Mouse (Mus musculus): ENCODE data around the gene Lcorl. TPM values are rescaled to one million over a fixed set of nuclear protein-coding genes. Genes with fewer than 3 reads are reported as not detected.

Gene Lcorl
- polyA plus RNA-seq, 1 experiment from 2014 or later: 60.0 TPM

GRCm38 (mm10) chr5:45844723-45845122 is 12.7 kb downstream of the Lcorl start:
- no peaks in the 10 kb centered on the region; the same call in 1 of the 2 replicates for H3K9me3 ChIP-seq
- 97% methylated on average over 6 of the region's 6 CpGs for WGBS
- no peaks in the 10 kb centered on the region for H3K27me3 ChIP-seq

GRCm38 (mm10) chr5:45835131-45835530 is 22.3 kb downstream of the Lcorl start:
- Histone ChIP-seq H3K9me3 (peaks cover 7% of the 10 kb centered on the region; the same call in 1 of the 2 replicates), H3K27ac (no peak overlapping the region), H3K36me3 (replicated peaks) (peaks cover 6% of the 10 kb centered on the region; the same call in 1 of the 2 replicates), H3K4me2 (no peak overlapping the region), H3K27me3 (no peaks in the 10 kb centered on the region), H3K4me1 (no peaks in the 10 kb centered on the region), H3K4me3 (replicated peaks) (no peak overlapping the region), H3K9ac (no peak overlapping the region)
- WGBS: 89% methylated on average over 2 of the region's 2 CpGs
- ATAC-seq (ENCODE audit: low FRiP score): no peak

More at GRCm38 (mm10) chr5:45844723-45845122, 12.7 kb downstream of the Lcorl start:
- ATAC-seq (ENCODE audit: low FRiP score): no peak
- Histone ChIP-seq H3K9ac (no peak overlapping the region), H3K4me3 (replicated peaks) (no peak overlapping the region), H3K4me2 (no peak overlapping the region), H3K36me3 (replicated peaks) (no peaks in the 10 kb centered on the region), H3K27ac (no peak overlapping the region), H3K4me1 (no peaks in the 10 kb centered on the region)

GRCm38 (mm10) chr5:45811527-45811926 is 45.9 kb downstream of the Lcorl start:
- WGBS: 95% methylated on average over 4 of the region's 4 CpGs
- peaks cover 10% of the 10 kb centered on the region for H3K36me3 ChIP-seq (replicated peaks)

GRCm38 (mm10) chr5:45791864-45792263 is 65.6 kb downstream of the Lcorl start:
- Histone ChIP-seq H3K4me1 (no peaks in the 10 kb centered on the region), H3K27ac (no peak overlapping the region), H3K36me3 (replicated peaks) (0 out of 2 replicates have a peak, but pooled peaks cover 2% of the 10 kb centered on the region), H3K4me3 (replicated peaks) (no peak overlapping the region), H3K27me3 (no peaks in the 10 kb centered on the region), H3K9me3 (no peaks in the 10 kb centered on the region), H3K4me2 (no peak overlapping the region), H3K9ac (no peak overlapping the region)
- ATAC-seq (ENCODE audit: low FRiP score): no peak
- WGBS: 86% methylated on average over 7 of the region's 7 CpGs

More at GRCm38 (mm10) chr5:45811527-45811926, 45.9 kb downstream of the Lcorl start:
- Histone ChIP-seq H3K27me3 (no peaks in the 10 kb centered on the region), H3K4me3 (replicated peaks) (no peak overlapping the region), H3K4me2 (no peak overlapping the region), H3K9me3 (peaks cover 23% of the 10 kb centered on the region), H3K27ac (no peak overlapping the region), H3K4me1 (no peaks in the 10 kb centered on the region), H3K9ac (no peak overlapping the region)
- ATAC-seq (ENCODE audit: low FRiP score): no peak

GRCm38 (mm10) chr5:45790221-45790620 is 67.2 kb downstream of the Lcorl start:
- Histone ChIP-seq H3K4me2 (no peak overlapping the region), H3K27ac (no peak overlapping the region), H3K4me1 (no peaks in the 10 kb centered on the region), H3K27me3 (no peaks in the 10 kb centered on the region), H3K9me3 (no peaks in the 10 kb centered on the region), H3K4me3 (replicated peaks) (no peak overlapping the region), H3K9ac (no peak overlapping the region), H3K36me3 (replicated peaks) (0 out of 2 replicates have a peak, but pooled peaks cover 2% of the 10 kb centered on the region)
- no peak for ATAC-seq (ENCODE audit: low FRiP score)
- 94% methylated on average over 4 of the region's 4 CpGs for WGBS

- no peak for ATAC-seq (ENCODE audit: low FRiP score)
Observed at GRCm38 (mm10) chr5:45757502-45758121, 99.8 kb downstream of the Lcorl start.

GRCm38 (mm10) chr5:45737911-45738310 is 119.5 kb downstream of the Lcorl start:
- Histone ChIP-seq H3K27me3 (no peaks in the 10 kb centered on the region), H3K4me3 (replicated peaks) (no peak overlapping the region), H3K9me3 (no peaks in the 10 kb centered on the region), H3K4me1 (no peaks in the 10 kb centered on the region), H3K9ac (no peak overlapping the region), H3K4me2 (no peak overlapping the region), H3K27ac (no peak overlapping the region), H3K36me3 (replicated peaks) (peaks cover 12% of the 10 kb centered on the region)
- 95% methylated on average over 1 of the region's 1 CpGs for WGBS
- ATAC-seq (ENCODE audit: low FRiP score): no peak

More at GRCm38 (mm10) chr5:45757502-45758121, 99.8 kb downstream of the Lcorl start:
- no peak overlapping the region for H3K27ac ChIP-seq
- H3K27me3 ChIP-seq: no peaks in the 10 kb centered on the region
- no peaks in the 10 kb centered on the region for H3K36me3 ChIP-seq (replicated peaks)
- no peak overlapping the region for H3K9ac ChIP-seq
- no peak overlapping the region for H3K4me2 ChIP-seq
- no peak overlapping the region for H3K4me3 ChIP-seq (replicated peaks)
- H3K4me1 ChIP-seq: no peaks in the 10 kb centered on the region
- no peaks in the 10 kb centered on the region for H3K9me3 ChIP-seq
- 94% methylated on average over 4 of the region's 4 CpGs for WGBS

- ATAC-seq (ENCODE audit: low FRiP score): no peak
- WGBS: 92% methylated on average over 2 of the region's 2 CpGs
- Histone ChIP-seq H3K27ac (no peak overlapping the region), H3K36me3 (replicated peaks) (peaks cover 12% of the 10 kb centered on the region), H3K4me3 (replicated peaks) (no peak overlapping the region), H3K4me1 (no peaks in the 10 kb centered on the region), H3K4me2 (no peak overlapping the region), H3K9ac (no peak overlapping the region), H3K27me3 (no peaks in the 10 kb centered on the region), H3K9me3 (no peaks in the 10 kb centered on the region)
Observed at GRCm38 (mm10) chr5:45733751-45734150, 123.7 kb downstream of the Lcorl start.

- ATAC-seq (ENCODE audit: low FRiP score): no peak
- WGBS: 92% methylated on average over 6 of the region's 6 CpGs
Observed at GRCm38 (mm10) chr5:45718848-45719488, 138.4 kb downstream of the Lcorl start.

GRCm38 (mm10) chr5:45709653-45710052 is 147.8 kb downstream of the Lcorl start:
- no peaks in the 10 kb centered on the region for H3K27me3 ChIP-seq

More at GRCm38 (mm10) chr5:45718848-45719488, 138.4 kb downstream of the Lcorl start:
- Histone ChIP-seq H3K4me2 (no peak overlapping the region), H3K9ac (no peak overlapping the region), H3K27ac (no peak overlapping the region), H3K27me3 (no peaks in the 10 kb centered on the region), H3K36me3 (replicated peaks) (no peaks in the 10 kb centered on the region), H3K4me3 (replicated peaks) (no peak overlapping the region), H3K9me3 (no peaks in the 10 kb centered on the region), H3K4me1 (no peaks in the 10 kb centered on the region)

GRCm38 (mm10) chr5:45706811-45707210 is 150.6 kb downstream of the Lcorl start:
- Histone ChIP-seq H3K4me3 (replicated peaks) (no peak overlapping the region), H3K36me3 (replicated peaks) (peaks cover 23% of the 10 kb centered on the region), H3K9me3 (no peaks in the 10 kb centered on the region), H3K27ac (no peak overlapping the region), H3K9ac (no peak overlapping the region), H3K4me1 (no peaks in the 10 kb centered on the region), H3K27me3 (no peaks in the 10 kb centered on the region), H3K4me2 (no peak overlapping the region)
- no peak for ATAC-seq (ENCODE audit: low FRiP score)
- WGBS: 96% methylated on average over 2 of the region's 2 CpGs

More at GRCm38 (mm10) chr5:45709653-45710052, 147.8 kb downstream of the Lcorl start:
- Histone ChIP-seq H3K36me3 (replicated peaks) (peaks cover 19% of the 10 kb centered on the region), H3K9ac (no peak overlapping the region), H3K4me3 (replicated peaks) (no peak overlapping the region), H3K27ac (no peak overlapping the region), H3K4me1 (no peaks in the 10 kb centered on the region), H3K9me3 (no peaks in the 10 kb centered on the region), H3K4me2 (no peak overlapping the region)
- no peak for ATAC-seq (ENCODE audit: low FRiP score)
- WGBS: 96% methylated on average over 2 of the region's 2 CpGs

- Histone ChIP-seq H3K36me3 (replicated peaks) (peaks cover 10% of the 10 kb centered on the region; the same call in 1 of the 2 replicates), H3K27me3 (no peaks in the 10 kb centered on the region), H3K4me2 (no peak overlapping the region), H3K4me3 (replicated peaks) (no peak overlapping the region), H3K9me3 (no peaks in the 10 kb centered on the region), H3K9ac (no peak overlapping the region), H3K4me1 (no peaks in the 10 kb centered on the region), H3K27ac (no peak overlapping the region)
- WGBS: 92% methylated on average over 6 of the region's 6 CpGs
- no peak for ATAC-seq (ENCODE audit: low FRiP score)
Observed at GRCm38 (mm10) chr5:45691678-45692077, 165.7 kb downstream of the Lcorl start.

All from forebrain, embryonic 12.5 days (tissue).